Mouse (Mus musculus) adrenal gland, postnatal 10 days (tissue): ENCODE data around the gene Diablo. TPM values are rescaled to one million over a fixed set of nuclear protein-coding genes. Genes with fewer than 3 reads are reported as not detected.
"Not testable (repeated sequence)": the region's sequence is repeated elsewhere in the genome, so short reads cannot be mapped to it uniquely, and the experiment has no call there.

ENCODE experiments used
- DNase-seq: peaks from one replicate; pipeline ENCODE4 v3.0.0; 2021; ENCODE audit warnings: mixed read lengths
- long read RNA-seq, 2 experiments: library from polyadenylated mRNA; stranded (forward); transcript quantifications; one replicate each; pipeline ENCODE4 v2.0.0; 2021
- total RNA-seq, 2 experiments: library from RNA; stranded (reverse); gene quantifications; 2 replicates each; pipeline ENCODE4 v1.2.3; 2021

The Diablo gene
- 10 to 100 TPM; 66.7 to 85.1 TPM for total RNA-seq
- long read RNA-seq, experiment 1, transcript Diablo-206 (5 exons, 1,663 nt): minor isoform, 7 of 227 reads
- long read RNA-seq, experiment 1, transcript Diablo-203 (6 exons, 1,576 nt): major isoform, 179 of 227 reads
- long read RNA-seq, experiment 1, partial matches to known transcripts: 10 of 227 reads
- long read RNA-seq, experiment 1, other reads (novel, unspliced or antisense): 25 of 227 reads
- long read RNA-seq, experiment 2, transcript Diablo-203 (6 exons, 1,576 nt): major isoform, 95 of 121 reads
- long read RNA-seq, experiment 2, partial matches to known transcripts: 2 of 121 reads
- long read RNA-seq, experiment 2, other reads (novel, unspliced or antisense): 21 of 121 reads

DNA sequence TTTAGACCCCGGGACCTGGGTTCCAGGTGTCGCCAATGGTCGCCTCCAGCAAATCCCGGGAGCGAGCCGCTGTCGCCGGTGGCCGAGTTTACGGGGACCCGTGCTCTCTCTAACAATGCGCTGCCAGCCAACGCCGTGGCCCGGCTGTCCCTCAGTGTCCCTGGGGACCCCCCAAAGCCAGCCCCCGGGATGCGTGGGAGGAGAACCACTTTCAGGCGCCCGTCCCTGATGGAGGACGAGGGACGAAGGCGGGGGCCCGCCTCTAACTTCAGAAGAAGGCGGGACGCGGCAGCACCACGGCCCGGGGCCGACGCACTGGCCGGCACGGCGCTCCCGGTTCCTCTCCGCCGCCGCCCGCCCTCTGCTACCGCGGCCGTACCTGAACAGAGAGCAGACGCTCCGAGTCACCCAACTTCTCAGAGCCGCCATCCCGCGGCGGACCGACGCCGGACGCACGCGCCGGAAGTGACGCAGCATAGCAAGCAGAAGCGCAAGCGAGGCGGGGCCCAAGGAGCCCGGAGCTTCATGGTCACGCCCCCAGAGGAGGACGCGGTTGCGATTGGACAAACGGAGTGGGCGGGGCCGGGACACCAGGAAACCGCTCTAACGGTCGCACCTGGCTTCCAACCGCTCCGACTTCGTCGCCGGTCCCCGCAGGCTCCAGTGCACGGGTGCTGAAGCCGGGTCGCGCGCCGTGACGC, at the start of gene Diablo:
TSS of gene Diablo (minus strand) at position 485 of the 701 bp plus-strand sequence.
- peak; percentile 99 for DNase-seq

DNA sequence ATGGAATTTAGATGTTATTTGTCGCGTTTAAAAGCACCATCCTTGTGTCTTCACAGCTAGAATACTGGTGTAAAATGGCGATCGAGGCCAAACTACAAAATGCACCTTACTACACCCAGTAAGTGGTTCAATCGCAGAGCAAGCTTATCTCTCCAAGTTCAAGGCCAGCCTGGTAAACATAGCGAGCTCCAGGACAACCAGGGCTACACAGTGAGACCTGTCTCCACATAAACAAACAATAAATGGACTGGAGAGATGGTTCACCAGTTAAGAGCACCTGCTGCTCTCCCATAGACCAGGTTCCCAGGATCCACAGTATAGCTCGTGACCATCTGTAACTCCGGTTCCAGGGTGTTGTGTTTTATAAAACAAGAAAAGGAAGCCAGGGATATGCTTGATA, 49.4 kb upstream of the Diablo start:
- no peak for DNase-seq

DNA sequence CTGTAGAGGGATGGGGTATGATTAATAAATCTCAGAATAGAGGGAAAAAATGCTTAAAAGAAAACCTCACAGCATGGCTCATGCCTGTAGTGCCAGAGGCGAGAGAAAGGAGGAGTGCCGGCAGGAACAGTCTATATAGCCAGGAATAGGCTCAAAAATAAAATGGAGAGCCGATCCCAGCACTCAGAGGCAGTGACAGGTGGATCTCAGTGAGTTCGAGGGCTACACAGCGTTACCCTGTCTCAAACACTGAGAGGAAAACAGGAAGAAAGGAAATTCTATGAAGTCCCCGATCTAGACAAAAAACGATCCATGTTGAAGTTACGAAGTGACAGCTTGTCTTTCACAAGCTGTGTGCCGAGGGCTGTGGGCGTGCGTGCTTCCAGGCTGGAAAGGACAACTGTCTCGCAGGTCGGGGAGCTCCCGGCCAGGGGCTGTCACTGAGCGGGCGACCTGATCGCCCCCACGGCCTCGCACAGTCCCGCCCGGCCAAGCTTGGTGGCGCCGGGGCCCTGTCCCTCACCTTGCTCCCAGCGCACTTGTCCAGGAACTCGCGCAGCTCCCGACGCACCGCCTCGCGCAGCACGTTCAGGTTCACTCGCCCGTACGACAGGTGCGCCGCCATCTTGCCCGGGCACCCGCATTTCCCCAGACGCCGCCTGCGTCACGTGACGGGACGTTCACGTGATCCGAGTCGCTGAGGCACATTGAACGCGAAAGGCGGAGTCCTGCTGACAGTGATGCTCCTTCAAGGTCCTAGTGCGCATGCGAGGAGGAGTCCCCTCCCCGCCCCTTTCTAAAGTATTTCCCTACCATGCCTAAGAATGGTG, 48.6 kb upstream of the Diablo start, which contains the start of gene Vps33a:
TSS of gene Vps33a (minus strand) at position 682 of the 830 bp plus-strand sequence.
- DNase-seq: peak; percentile 99

DNA sequence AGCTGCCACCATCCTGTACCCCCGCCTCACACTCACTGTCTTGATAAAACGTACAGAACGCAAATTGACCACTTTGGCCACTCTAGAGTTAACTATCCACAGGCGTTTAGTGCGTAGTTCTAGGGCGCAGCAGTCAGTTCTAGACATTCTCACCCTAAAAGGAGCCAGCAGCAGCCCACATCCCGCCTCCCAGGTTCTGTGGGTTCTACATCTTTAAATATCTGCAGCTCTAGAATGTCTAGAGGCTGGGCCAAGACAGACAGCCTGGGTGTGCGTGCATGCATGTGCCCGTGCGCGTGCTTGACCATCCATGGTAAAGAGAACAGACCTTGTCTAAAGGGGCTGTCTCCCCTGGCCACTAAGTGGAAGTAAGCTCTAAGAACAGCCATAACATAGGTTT, 37.2 kb upstream of the Diablo start:
- no peak for DNase-seq

DNA sequence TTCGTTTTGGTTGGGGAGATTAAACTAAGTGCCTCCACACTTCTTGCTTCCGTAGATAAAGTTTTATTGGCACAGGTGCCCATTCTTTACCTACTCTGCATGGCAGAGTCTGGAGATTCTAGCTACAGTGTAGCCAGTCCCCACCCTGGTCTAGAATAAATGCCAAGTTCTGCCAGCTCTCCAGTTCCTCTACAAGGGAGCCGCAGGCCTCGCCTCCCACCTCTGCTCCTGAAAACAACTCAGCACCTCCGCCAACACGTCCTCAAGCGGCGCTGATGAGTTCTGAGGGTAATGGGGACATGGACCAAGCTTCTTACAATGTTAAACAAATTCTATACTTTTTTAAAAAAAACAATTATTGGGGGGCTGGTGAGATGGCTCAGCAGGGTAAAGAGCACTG, 35.6 kb upstream of the Diablo start:
- no peak for DNase-seq

DNA sequence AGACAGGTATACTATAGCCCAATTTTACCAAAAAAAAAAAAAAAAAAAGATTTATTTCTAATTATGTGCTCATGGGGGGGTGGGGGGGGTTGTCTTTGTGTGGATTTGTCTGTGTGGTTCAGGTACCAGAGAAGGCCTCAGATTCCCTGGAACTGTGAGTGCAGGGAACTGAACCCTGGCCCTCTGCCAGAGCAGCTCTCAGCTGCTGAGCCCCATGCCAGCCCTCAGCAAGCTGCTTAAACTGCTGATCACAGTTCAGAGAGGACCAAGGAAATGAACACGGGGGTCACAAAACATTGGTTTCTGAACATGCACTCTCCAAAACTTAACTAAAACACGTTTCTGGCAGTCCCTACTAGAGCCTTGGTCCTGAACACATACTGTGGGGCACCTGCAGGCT, 32.5 kb upstream of the Diablo start:
- DNase-seq: peak; percentile 83

DNA sequence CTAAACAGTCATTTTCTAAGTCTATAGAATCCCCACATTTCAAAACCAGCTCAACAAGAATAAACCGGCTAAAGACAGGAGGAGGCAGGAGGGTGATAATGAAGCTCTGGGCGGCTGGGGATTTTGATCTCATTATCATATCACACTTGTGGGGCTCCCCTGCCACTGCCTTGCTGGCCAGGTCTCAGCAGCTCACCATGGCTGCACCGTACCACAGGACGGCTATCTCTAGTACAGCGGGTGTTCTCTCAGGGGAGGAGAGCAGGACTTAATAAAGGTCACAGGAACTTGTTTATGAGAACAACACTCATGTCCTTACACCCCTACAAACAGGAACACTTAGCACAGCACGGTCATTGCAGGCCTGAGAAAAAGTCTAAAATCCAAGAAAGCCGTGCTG, 31.7 kb upstream of the Diablo start:
- DNase-seq: no peak

DNA sequence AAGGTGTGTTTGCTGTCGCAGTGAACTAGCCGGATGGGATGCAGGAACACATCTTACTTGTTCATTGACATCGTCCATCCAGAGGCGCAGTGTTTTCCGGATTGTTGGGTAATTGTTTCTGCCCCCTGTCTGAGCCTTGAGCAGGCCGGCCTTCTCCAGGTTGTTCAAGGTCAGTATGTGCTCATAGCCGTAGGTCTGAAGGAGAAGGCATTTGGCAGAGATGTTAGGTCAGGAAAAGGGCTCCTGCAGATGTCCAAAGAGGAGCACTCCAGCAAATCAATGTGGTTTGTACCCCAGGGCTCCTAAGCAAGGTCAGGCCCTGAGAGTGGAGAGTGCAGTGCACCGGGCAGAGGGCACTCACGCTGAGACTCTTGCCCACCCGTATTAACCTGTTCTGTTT, 9.8 kb upstream of the Diablo start:
- no peak for DNase-seq

DNA sequence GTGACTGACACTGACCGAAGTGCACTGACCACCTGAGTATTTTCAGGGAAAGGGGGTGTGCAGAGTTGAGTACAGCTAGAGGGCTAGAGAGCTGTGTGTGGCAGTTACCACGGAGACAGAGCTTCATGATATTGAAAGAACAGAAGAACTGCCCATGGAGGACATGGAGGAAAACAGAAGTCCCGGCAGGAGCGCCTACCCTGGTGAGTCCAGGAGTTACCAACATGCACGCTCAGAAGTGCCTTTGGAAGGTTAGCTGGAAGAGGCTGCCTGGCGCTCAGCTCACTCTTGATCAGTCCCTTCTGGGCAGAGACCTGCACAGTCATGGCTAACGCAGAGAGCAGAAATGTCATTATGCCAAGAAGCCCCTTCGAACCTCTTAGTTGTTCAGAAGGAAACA, 6.1 kb upstream of the Diablo start:
- no peak for DNase-seq

DNA sequence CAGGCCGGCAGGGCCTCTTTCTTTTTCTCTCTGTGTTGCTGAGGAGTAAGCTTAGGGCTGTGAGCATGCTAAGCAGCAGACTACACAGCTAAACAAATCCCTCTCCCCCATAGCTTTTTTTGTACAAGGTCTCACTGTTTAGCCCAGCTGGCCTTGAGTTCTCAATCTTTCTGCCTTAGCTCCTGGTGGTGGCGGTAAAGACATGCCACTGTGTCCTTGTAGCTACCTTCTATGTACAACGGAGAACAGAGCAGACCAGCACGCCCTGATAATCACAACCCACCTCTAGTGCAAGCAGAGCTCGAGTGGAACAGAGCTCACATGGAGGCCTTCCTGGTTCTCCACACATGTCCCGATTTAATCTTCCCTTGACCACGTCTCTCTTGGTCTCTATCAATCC, 4.7 kb upstream of the Diablo start:
- DNase-seq: no peak

DNA sequence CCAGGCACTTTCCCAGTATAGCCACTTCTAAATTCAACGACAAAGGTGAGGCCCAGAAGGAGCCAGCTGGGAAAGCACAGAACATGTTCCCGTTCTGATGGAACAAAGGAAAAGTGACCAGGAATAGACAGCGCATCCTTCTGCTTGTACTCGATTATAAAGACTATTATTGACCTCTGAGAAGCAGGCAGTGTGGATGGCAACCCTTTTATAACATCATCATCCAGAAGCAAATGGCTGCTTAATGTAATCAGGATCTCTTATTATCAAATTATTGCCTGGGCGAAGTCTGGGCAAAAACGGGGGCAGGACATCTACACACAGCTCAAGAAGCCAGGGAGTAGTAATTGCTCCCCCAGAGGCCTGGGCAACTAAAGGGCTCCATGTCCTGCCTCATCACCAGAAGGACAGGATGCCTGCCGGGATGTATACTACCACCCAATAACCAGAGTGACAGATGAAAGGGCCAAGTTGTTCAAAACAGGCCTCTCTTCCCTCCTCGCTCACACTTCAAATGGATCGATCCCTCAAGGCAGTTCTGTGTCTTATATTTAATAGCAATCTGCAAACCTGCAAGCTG, 2.0 kb upstream of the Diablo start:
- no peak for DNase-seq

DNA sequence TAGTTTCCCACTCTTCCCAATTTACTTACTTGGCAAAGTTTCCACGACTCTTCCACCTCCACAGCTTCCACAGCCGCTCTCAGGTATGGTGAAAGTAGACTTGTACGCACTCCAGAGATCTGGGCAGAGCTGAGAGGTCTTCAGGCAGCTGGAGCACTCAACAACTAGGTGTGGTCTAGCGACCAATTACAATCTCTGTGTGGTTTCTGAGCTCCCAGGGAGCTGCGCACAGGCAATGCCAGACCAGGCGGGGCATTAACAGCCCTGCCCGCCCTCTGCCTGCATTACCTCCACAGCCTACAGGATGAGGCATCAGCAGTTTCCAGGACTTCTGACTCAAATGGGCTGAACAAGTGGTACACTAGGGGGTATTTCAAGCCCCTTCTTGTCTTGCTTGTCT, 1.3 kb upstream of the Diablo start, which contains the start of gene Gm49027:
TSS of gene Gm49027 (minus strand) at position 208 of the 400 bp plus-strand sequence.
- no peak for DNase-seq

DNA sequence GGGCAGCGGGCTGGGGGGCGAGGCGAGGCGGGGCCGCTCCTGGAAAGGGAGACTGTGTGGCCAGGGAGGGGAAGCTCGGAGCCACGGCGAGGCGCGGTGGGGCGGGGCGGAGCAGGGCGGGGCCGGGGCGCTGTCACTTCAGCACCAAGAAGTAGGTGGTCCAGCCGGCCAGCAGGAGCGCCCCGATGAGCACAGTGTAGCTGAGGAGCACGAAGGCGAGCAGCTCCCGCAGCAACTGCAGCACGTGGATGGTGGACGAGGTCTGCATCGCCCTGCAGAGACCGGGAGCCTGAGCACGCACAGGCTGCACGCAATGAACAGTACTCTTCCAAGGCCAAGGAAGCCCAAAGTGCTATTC, 396 bp upstream of the Diablo start:
- DNase-seq: no peak

DNA sequence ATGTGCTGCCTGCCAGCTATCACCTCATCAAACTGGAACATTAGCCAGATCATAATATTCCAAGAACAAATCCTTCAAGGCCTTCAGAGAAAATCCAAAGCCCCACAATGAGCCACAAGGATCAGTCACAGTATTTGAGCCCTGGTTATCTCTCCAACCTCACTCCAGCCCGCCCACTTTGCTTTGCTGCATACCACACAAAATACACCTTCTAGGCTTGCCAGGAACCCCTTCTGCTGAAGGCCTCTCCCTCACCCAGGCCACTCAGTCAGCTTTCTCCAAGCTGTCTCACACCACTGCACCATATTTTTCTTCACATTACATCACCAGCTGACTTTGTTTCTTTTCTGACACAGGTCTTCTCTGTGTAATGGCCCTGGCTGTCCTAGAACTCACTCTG, 1.8 kb downstream of the Diablo start:
- no peak for DNase-seq

DNA sequence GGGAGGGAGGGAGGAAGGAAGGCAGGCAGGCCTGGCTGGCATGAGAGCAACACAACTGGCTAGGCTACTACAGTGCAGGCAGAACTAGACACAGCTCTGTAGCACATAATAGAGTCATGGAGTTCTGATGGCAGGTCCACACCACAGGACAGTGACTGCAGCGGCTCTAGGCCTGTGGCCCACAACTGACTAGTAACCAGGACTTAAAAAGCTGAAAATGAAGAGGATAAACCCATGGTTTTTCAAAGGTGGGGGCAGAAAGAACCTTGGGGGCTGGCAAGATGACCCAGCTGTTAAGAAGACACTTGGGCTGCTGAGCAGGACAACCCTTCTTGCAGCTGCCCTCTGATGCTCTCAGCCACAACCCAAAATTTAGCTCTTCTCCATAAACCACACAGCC, 2.4 kb downstream of the Diablo start:
- no peak for DNase-seq

DNA sequence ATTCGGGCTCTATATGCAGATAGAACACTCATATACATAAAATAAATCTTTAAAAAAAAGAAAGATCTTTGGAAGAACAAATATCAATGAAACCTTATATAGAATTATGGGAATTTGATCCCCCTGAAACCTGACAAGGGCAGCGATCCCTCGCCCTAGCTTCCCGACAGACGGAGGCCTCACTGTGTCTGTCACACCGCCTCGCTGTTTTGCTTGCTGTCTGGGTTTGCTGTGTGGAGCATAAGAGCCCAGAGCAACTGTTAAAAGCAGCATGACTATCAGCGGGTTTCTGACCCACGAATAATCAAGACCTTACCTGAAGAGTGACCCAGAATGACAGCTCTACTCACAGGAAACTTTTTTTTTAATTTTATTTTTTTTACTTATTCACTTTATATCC, 3.3 kb downstream of the Diablo start:
- DNase-seq: no peak

DNA sequence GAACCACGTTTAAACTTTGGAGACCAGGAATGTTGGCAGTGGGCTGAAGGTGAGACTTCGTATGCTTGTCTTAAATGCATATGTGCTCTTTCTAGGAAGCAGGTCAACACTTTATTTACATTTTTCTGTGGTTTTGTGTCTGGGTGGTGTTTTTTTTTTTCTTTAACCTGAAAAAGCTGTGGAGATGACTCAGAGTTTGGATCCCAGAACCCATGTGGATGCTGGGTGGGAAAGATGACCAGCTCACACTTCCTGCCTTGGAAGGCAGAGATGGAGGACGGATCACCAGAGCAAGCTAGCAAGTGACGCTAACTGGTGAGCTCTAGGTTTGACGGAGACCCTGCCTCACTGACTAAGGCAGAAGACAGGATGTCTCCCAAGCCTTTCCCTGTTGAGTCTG, 9.1 kb downstream of the Diablo start:
- DNase-seq: no peak

DNA sequence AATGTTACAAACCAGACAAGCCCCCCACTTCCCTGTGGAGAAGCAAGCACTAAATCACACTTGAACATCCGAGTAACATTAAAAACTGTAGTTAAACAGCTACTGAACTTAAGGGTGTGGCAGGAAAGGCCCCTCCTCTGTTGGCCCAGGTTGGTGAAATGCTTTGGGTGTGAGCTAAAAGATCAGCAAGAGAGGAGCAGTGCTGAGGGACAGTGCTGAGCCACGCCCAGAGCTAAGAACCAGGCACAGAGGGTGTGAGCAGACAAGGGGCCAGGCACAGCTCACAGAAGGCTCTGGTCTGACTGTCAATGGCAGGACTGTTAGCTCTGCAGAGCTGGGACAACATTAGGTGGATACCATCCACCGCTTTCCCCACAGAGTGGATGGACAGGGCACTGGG, 11.9 kb downstream of the Diablo start:
- DNase-seq: no peak

DNA sequence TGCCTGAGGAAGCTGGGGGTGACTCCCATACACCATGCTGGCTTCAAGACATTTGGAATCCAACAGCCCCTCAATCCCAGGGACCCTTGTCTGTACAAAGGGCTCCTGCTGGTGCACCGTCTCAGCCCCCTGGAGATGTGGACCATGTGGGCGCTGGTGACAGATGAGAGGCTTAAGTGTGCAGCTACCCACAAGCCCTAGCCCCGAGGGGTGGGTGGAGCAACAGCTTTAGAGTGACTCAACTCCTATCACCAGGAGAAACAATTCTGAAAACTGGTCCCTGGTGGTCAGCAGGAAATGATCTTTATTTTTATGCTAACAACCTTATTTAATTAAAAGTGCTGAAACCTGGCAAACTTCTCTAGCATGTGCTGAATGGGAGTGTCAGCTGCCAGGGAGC, 12.6 kb downstream of the Diablo start:
- not testable (repeated sequence) for DNase-seq

DNA sequence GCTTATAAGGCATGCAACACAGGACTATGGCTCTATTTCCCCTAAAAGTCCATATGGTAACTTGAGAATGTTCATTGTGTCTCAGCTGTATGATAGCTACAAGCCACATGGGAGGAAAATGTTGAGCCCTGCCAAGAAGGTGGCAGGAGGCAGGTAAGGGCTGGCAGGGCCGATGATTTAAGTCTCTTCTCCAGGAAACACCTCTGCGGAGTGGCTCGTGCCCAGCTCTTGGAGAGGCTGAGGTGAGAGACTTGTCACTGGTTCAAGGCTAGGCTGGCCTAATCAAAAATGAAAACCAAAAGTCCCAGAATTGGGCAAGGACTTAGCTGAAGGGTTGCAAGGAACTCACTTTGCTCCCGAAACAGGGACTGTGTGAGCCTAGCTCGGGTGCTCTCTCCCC, 13.8 kb downstream of the Diablo start, which contains the start of gene B3gnt4:
TSS of gene B3gnt4 (plus strand) at position 301 of the 400 bp plus-strand sequence.
- DNase-seq: no peak

DNA sequence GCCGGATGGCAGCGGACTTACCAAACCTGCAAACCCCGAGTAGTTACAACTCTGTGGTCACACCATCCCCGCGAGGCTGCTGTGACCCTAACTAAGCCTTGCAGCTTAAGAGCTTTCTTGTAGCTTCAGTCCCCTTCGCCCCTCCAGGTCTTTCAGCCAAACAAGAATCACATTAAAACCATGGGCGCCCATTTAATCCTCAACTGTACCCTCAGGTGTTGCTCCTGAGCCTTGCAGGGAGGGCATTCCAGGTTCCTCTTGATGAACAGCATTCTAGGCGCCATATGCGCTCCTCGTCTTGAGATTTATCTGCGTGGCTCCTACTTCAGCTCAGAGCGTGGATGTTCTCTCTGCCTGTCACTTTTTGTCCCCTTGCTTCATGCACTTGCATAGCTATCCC, 15.1 kb downstream of the Diablo start:
- DNase-seq: no peak

DNA sequence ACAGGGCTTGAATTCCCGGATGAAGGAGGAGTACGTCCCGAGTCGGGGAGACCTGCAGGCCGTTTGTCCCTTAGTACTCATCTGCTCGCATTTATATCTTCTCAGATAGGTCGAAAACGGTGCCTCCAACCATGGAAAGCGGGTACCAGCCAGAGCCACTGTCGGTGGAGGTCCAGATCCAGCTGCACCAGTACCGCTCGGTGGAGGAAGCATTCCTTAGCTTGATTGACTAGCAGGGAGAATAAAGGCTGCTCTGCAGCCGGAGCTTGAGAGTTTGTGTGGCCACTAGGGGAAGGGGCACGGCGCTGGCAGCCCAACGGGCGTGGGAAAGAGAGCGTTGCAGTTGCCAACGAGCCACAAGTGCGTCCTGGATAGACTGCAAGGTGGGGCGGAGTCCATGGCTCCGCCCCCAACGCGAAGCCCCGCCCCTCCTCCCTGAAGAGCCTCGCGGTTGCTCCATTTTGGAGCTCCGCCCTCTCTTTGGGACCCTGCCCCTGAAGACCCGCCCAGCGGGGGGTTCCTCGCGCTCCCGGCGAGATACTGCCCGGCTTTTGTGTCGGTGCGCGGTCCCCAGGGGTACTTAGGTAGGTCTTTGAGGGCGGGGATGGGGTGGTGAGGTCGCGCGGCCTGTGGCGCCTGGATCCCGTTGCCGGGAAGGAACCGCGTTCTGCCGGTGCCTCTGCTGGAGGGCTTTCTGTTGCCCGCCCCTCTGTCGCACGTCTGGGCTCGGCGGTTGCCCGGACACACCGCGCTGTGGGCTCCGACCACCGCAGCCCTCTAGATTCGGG, 15.8 kb downstream of the Diablo start:
- peak; percentile 92 for DNase-seq
